Mouse (Mus musculus) megakaryocyte, embryonic 14.5 days (primary cell): ENCODE results near the gene Ikzf3.

ENCODE experiments used
- FLI1 ChIP-seq: IDR thresholded peaks from 2 replicates; pipeline ENCODE4 v1.6.1; 2012; ENCODE audit warnings: low read length, inconsistent platforms, mixed read lengths
- GATA1 ChIP-seq: IDR thresholded peaks from 3 replicates; pipeline ENCODE4 v1.6.1; 2012; ENCODE audit warnings: mixed read lengths, low read length, inconsistent platforms, borderline replicate concordance

- TF ChIP-seq GATA1, result no peak
- no peak for TF ChIP-seq FLI1
Observed at GRCm38 (mm10) chr11:98583571-98583970, 37.7 kb upstream of the Ikzf3 start.
